Comparison of ENCODE assay signal across 16 mouse cellular contexts in genomic region chr1:138174143-138174542, GRCm38 (mm10). TPM values are rescaled to one million over a fixed set of nuclear protein-coding genes. Genes with fewer than 3 reads are reported as not detected.
DNase-seq lines count a peak whose midpoint lies in the region; ATAC-seq and TF ChIP-seq lines count a peak whose summit lies in the region.
"Had no signal": no experiment of that assay in that cellular context is flagged by ENCODE, and none has a peak within 500 bp of the region (broad histone marks: within the 10 kb centered on the region; RNA-seq: fewer than 3 reads in every experiment).

No protein-coding gene starts in this region.

- H3K27me3 ChIP-seq in liver, embryonic 12.5 days (replicated peaks), result no peaks in the 10 kb centered on the region
- H3K27me3 ChIP-seq in liver, embryonic 11.5 days (replicated peaks; ENCODE audit: control insufficient read depth, insufficient read depth, low read length), result no peaks in the 10 kb centered on the region
- H3K27me3 ChIP-seq in CH12.LX (replicated peaks), result no peaks in the 10 kb centered on the region
- no peaks in the 10 kb centered on the region for H3K27me3 ChIP-seq in liver, embryonic 13.5 days
- H3K27me3 ChIP-seq in small intestine, adult 2 months (ENCODE audit: control insufficient read depth, insufficient read depth, low read length), result no peaks in the 10 kb centered on the region
- H3K27me3 ChIP-seq in forebrain, embryonic 10.5 days (ENCODE audit: poor library complexity, severe bottlenecking), result no peaks in the 10 kb centered on the region

- TF ChIP-seq EP300 in CH12.LX (IDR thresholded peaks at IDR 0.05; ENCODE audit: low read length), result no peak

- dilution Hi-C loops in CH12.LX (cut with MboI; ENCODE audit: extremely low pct_ligation_motif_present, extremely low pct_unique_long_range_greater_than_20kb, low sequenced_read_pairs), result no loop called here

- no peak overlapping the region for H3K9ac ChIP-seq in liver, embryonic 12.5 days
- no peak overlapping the region for H3K9ac ChIP-seq in liver, embryonic 11.5 days (ENCODE audit: low read depth, low read length)
- H3K9ac ChIP-seq in CH12.LX (ENCODE audit: insufficient read depth, low read depth), result peak overlapping the region; percentile 100
- no peak overlapping the region; the same call in 1 of the 2 replicates for H3K9ac ChIP-seq in liver, embryonic 13.5 days
- H3K9ac ChIP-seq: lung, embryonic 14.5 days had no signal

- no peaks in the 10 kb centered on the region for H3K36me3 ChIP-seq in liver, embryonic 12.5 days
- H3K36me3 ChIP-seq in liver, embryonic 11.5 days (ENCODE audit: control insufficient read depth, insufficient read depth, low read length), result no peaks in the 10 kb centered on the region
- peaks cover 0 to 9% of the 10 kb centered on the region in 2 experiments for H3K36me3 ChIP-seq in CH12.LX (replicated peaks in 1 of 2; ENCODE audit: control insufficient read depth in 1 of 2, insufficient read depth in 1 of 2, low read length in 1 of 2)
- H3K36me3 ChIP-seq in liver, embryonic 13.5 days, result no peaks in the 10 kb centered on the region
- 0 out of 2 replicates have a peak, but pooled peaks cover 2% of the 10 kb centered on the region for H3K36me3 ChIP-seq in small intestine, adult 2 months (ENCODE audit: control insufficient read depth, insufficient read depth, low read length)
- no peaks in the 10 kb centered on the region for H3K36me3 ChIP-seq in forebrain, embryonic 10.5 days (replicated peaks)
- H3K36me3 ChIP-seq: midbrain, embryonic 10.5 days had no signal

- H3K27ac ChIP-seq in liver, embryonic 12.5 days, result no peak overlapping the region
- no peak overlapping the region for H3K27ac ChIP-seq in liver, embryonic 11.5 days (ENCODE audit: low read depth, low read length)
- H3K27ac ChIP-seq in CH12.LX (ENCODE audit: insufficient read depth, low read depth), result peak overlapping the region; percentile 90
- no peak overlapping the region for H3K27ac ChIP-seq in liver, embryonic 13.5 days
- H3K27ac ChIP-seq in small intestine, adult 2 months (ENCODE audit: insufficient read depth, low read depth, low read length), result peak overlapping the region; percentile 78
- H3K27ac ChIP-seq in forebrain, embryonic 10.5 days, result no peak overlapping the region
- H3K27ac ChIP-seq: heart, adult 2 months; kidney, postnatal 0 days; midbrain, embryonic 10.5 days; stomach, postnatal 0 days had no signal

- H3K4me2 ChIP-seq in liver, embryonic 12.5 days, result no peak overlapping the region
- H3K4me2 ChIP-seq in liver, embryonic 11.5 days, result no peak overlapping the region
- H3K4me2 ChIP-seq in CH12.LX (ENCODE audit: insufficient read depth, low read depth, poor library complexity, severe bottlenecking), result peak overlapping the region; percentile 75
- no peak overlapping the region for H3K4me2 ChIP-seq in liver, embryonic 13.5 days
- H3K4me2 ChIP-seq: lung, embryonic 14.5 days had no signal

- no peak for TF ChIP-seq POLR2A in CH12.LX (IDR thresholded peaks at IDR 0.05; ENCODE audit: low read depth, low read length)
- no peak for TF ChIP-seq POLR2A in small intestine, adult 2 months (IDR thresholded peaks at IDR 0.05; ENCODE audit: low read depth, low read length)

- peak overlapping the region; percentile 25 for H3K4me3 ChIP-seq in liver, embryonic 12.5 days
- H3K4me3 ChIP-seq in liver, embryonic 11.5 days (ENCODE audit: low read depth, low read length), result no peak overlapping the region
- H3K4me3 ChIP-seq in CH12.LX (replicated peaks in 1 of 3; ENCODE audit: low read depth in 2 of 3, low read length in 2 of 3, poor library complexity in 1 of 3), result peak overlapping the region; percentile 69 to 94 (median 78)
- peak overlapping the region; percentile 12; the same call in 1 of the 2 replicates for H3K4me3 ChIP-seq in liver, embryonic 13.5 days (replicated peaks)
- H3K4me3 ChIP-seq in small intestine, adult 2 months (ENCODE audit: low read depth, low read length), result no peak overlapping the region
- H3K4me3 ChIP-seq in forebrain, embryonic 10.5 days, result no peak overlapping the region
- H3K4me3 ChIP-seq: heart, adult 2 months; midbrain, embryonic 10.5 days had no signal

- H3K9me3 ChIP-seq in liver, embryonic 12.5 days (replicated peaks), result no peaks in the 10 kb centered on the region
- H3K9me3 ChIP-seq in liver, embryonic 11.5 days (ENCODE audit: control insufficient read depth, low read length), result no peaks in the 10 kb centered on the region
- H3K9me3 ChIP-seq in CH12.LX (replicated peaks; ENCODE audit: low read length), result no peaks in the 10 kb centered on the region
- no peaks in the 10 kb centered on the region for H3K9me3 ChIP-seq in liver, embryonic 13.5 days (replicated peaks)
- no peaks in the 10 kb centered on the region for H3K9me3 ChIP-seq in forebrain, embryonic 10.5 days
- H3K9me3 ChIP-seq: midbrain, embryonic 10.5 days had no signal

- in situ Hi-C loops in CH12.LX (cut with MboI; ENCODE audit: low pct_ligation_motif_present, low pct_unique_long_range_greater_than_20kb, low sequenced_read_pairs), result no loop called here

- WGBS in liver, embryonic 12.5 days (ENCODE audit: insufficient replicate concordance), result 54% methylated on average over 4 of the region's 4 CpGs
- WGBS in liver, embryonic 11.5 days, result 68% methylated on average over 4 of the region's 4 CpGs
- WGBS in liver, embryonic 13.5 days (ENCODE audit: insufficient replicate concordance), result 52% methylated on average over 4 of the region's 4 CpGs
- WGBS in small intestine, adult 2 months, result 64% methylated on average over 4 of the region's 4 CpGs
- 86% methylated on average over 4 of the region's 4 CpGs for WGBS in forebrain, embryonic 10.5 days

- TF ChIP-seq RAD21 in CH12.LX (IDR thresholded peaks at IDR 0.05; ENCODE audit: low read depth, low read length), result no peak

- peaks cover 43% of the 10 kb centered on the region for H3K79me2 ChIP-seq in CH12.LX (replicated peaks; ENCODE audit: control insufficient read depth, extremely low read depth, insufficient read depth, poor library complexity, severe bottlenecking)

- no peaks in the 10 kb centered on the region for H3K4me1 ChIP-seq in liver, embryonic 12.5 days
- no peaks in the 10 kb centered on the region for H3K4me1 ChIP-seq in liver, embryonic 11.5 days (replicated peaks; ENCODE audit: control insufficient read depth, insufficient read depth, low read length)
- H3K4me1 ChIP-seq in CH12.LX (ENCODE audit: control insufficient read depth in 1 of 2, insufficient read depth in 2 of 2), result peaks cover 18 to 41% of the 10 kb centered on the region in 2 experiments
- H3K4me1 ChIP-seq in liver, embryonic 13.5 days (replicated peaks), result no peaks in the 10 kb centered on the region
- H3K4me1 ChIP-seq in small intestine, adult 2 months (ENCODE audit: control insufficient read depth, insufficient read depth, insufficient read length, low read length), result no peaks in the 10 kb centered on the region
- no peaks in the 10 kb centered on the region for H3K4me1 ChIP-seq in forebrain, embryonic 10.5 days
- H3K4me1 ChIP-seq: midbrain, embryonic 10.5 days had no signal

- ATAC-seq in liver, embryonic 12.5 days, result no peak
- no peak for ATAC-seq in liver, embryonic 11.5 days (replicated peaks; ENCODE audit: low FRiP score)
- no peak for ATAC-seq in liver, embryonic 13.5 days (ENCODE audit: low read depth)

- no peak for TF ChIP-seq CTCF in CH12.LX (conservative IDR thresholded peaks at IDR 0.05 in 1 of 2, IDR thresholded peaks at IDR 0.05 in 1 of 2; ENCODE audit: low read depth in 2 of 2, low read length in 2 of 2)
- no peak for TF ChIP-seq CTCF in small intestine, adult 2 months (IDR thresholded peaks at IDR 0.05; ENCODE audit: extremely low read depth, insufficient read length, insufficient replicate concordance, low read depth, low read length)

- DNase-seq in liver, embryonic 11.5 days (ENCODE audit: low spot score), result no peak
- no peak for DNase-seq in CH12.LX (ENCODE audit: extremely low read depth)
- DNase-seq in liver, embryonic 13.5 days, result no peak
- no peak for DNase-seq in forebrain, embryonic 10.5 days (ENCODE audit: extremely low spot score, low spot score)
- DNase-seq in layer of hippocampus, adult 8-10 months (ENCODE audit: low spot score in 2 of 2), result no peak
- DNase-seq in frontal cortex, adult 2 months (ENCODE audit: extremely low spot score in 1 of 2, low spot score in 1 of 2), result no peak
- DNase-seq: cerebellum, adult 9-11 months; heart, adult 2 months; heart, postnatal 4 days; layer of hippocampus, adult 9-11 months; lung, embryonic 14.5 days had no signal

TF ChIP-seq in CH12.LX, 34 proteins besides CTCF, POLR2A, EP300 and RAD21:
- TF ChIP-seq CHD2 (IDR thresholded peaks at IDR 0.05; ENCODE audit: low read length) (no peak; the same call in 1 of the 2 replicates), ZKSCAN1 (IDR thresholded peaks at IDR 0.05; ENCODE audit: borderline replicate concordance, low read depth, low read length) (no peak), SIN3A (IDR thresholded peaks at IDR 0.05; ENCODE audit: low read length) (peak; percentile 45; the same call in 1 of the 2 replicates), HCFC1 (IDR thresholded peaks at IDR 0.05; ENCODE audit: low read depth, low read length) (no peak), MEF2A (IDR thresholded peaks at IDR 0.05; ENCODE audit: borderline replicate concordance, low read depth, low read length) (0 out of 2 replicates have a peak, but pooled peaks have one; percentile 17)

RNA-seq across cellular contexts. Expression of gene Ptprc, which starts 1.4 kb away (rescaled TPM):
- polyA plus RNA-seq in liver, embryonic 12.5 days (2016; fragmentation: Nextera tagmentation; extraction: Ambion mirVana), result 5.8 and 6.0 TPM in 2 replicates
- 5.4 and 6.4 TPM in 2 replicates for polyA plus RNA-seq in liver, embryonic 11.5 days (2014; fragmentation: Nextera tagmentation; extraction: Ambion mirVana)
- total RNA-seq in CH12.LX (2012; rRNA removed), result 120 and 121 TPM in 2 replicates
- total RNA-seq in CH12.LX (2014; rRNA removed), result 211 and 250 TPM in 2 replicates
- polyA plus RNA-seq in CH12.LX (2012; ENCODE audit: insufficient read length, low read depth), result 136 and 146 TPM in 2 replicates
- 5.6 and 6.1 TPM in 2 replicates for polyA plus RNA-seq in liver, embryonic 13.5 days (2015; fragmentation: Nextera tagmentation; extraction: Ambion mirVana)
- polyA plus RNA-seq in small intestine, adult 2 months (2012; rRNA removed), result 9.6 and 15.1 TPM in 2 replicates
- 0.84 and 0.98 TPM in 2 replicates for polyA plus RNA-seq in forebrain, embryonic 10.5 days (2016; fragmentation: Nextera tagmentation; extraction: Ambion mirVana)
- total RNA-seq in layer of hippocampus, adult 8-10 months (2022), result 10 to 100 TPM in 2 of 4 experiments, 1 to 10 TPM in 2; 2.5 to 20.9 (median 11.8) TPM
- 2.0 and 2.6 TPM in 2 replicates for polyA plus RNA-seq in frontal cortex, adult 2 months (2012; rRNA removed)

Comparison
In these comparisons a context has a peak if more than half of its experiments do, and no peak if none do; other contexts are left out.
1. H3K4me3 ChIP-seq: peak in liver, embryonic 12.5 days (single experiment), CH12.LX (3 of 3) and liver, embryonic 13.5 days (single experiment); none in liver, embryonic 11.5 days (single experiment), small intestine, adult 2 months (single experiment) and forebrain, embryonic 10.5 days (single experiment).
2. H3K27ac ChIP-seq: peak in CH12.LX (single experiment) and small intestine, adult 2 months (single experiment); none in liver, embryonic 12.5 days (single experiment), liver, embryonic 11.5 days (single experiment), liver, embryonic 13.5 days (single experiment) and forebrain, embryonic 10.5 days (single experiment).